Mouse (Mus musculus) forebrain, embryonic 14.5 days (tissue): ENCODE measurements at regions not wholly inside any gene's neighbourhood (a gene's known extent, or its start where the extent isn't known, plus 50 kb on each side); places are given as distances from the start of the nearest gene placed in this dataset.

ENCODE experiments used
- ATAC-seq: fragments of 200-750 bp; cut with Nextera tagmentation; 2 replicates; pipeline ENCODE4 v1.8.0; 2017; ENCODE audit warnings: mild to moderate bottlenecking, moderate library complexity
- DNase-seq: peaks from one replicate; pipeline ENCODE4 v3.0.0-alpha.2; 2015; ENCODE audit warnings: low spot score
- H3K27ac ChIP-seq: fragments of 300-500 bp; sonication (generic); 2 replicates; pipeline ENCODE4 v1.5.1; 2014; ENCODE audit warnings: low read depth, mild to moderate bottlenecking, control low read depth, low read length, moderate library complexity
- H3K27me3 ChIP-seq: fragments of 300-500 bp; sonication (generic); replicated peaks from 2 replicates; pipeline ENCODE4 v1.6.1; 2014; ENCODE audit warnings: low read length, control low read depth, mixed read lengths; ENCODE audit not compliant: control insufficient read depth, insufficient read depth
- H3K36me3 ChIP-seq: fragments of 300-500 bp; sonication (generic); 2 replicates; pipeline ENCODE4 v1.6.1; 2014; ENCODE audit warnings: low read length, control low read depth; ENCODE audit not compliant: control insufficient read depth, insufficient read depth
- H3K4me1 ChIP-seq: fragments of 300-500 bp; sonication (generic); 2 replicates; pipeline ENCODE4 v1.6.1; 2014; ENCODE audit warnings: antibody characterized with exemption, low read length, control low read depth; ENCODE audit not compliant: control insufficient read depth, insufficient read depth
- H3K4me2 ChIP-seq: fragments of 300-500 bp; sonication (generic); 2 replicates; pipeline ENCODE4 v1.6.1; 2014; ENCODE audit warnings: mild to moderate bottlenecking, control low read depth, low read length
- H3K4me3 ChIP-seq: fragments of 300-500 bp; sonication (generic); 2 replicates; pipeline ENCODE4 v1.5.1; 2014; ENCODE audit warnings: low read depth, low read length, control low read depth
- H3K9ac ChIP-seq: fragments of 300-500 bp; sonication (generic); 2 replicates; pipeline ENCODE4 v1.6.1; 2014; ENCODE audit warnings: mild to moderate bottlenecking, low read length, control low read depth, moderate library complexity
- H3K9me3 ChIP-seq: fragments of 300-500 bp; sonication (generic); replicated peaks from 2 replicates; pipeline ENCODE4 v1.6.1; 2016; ENCODE audit warnings: low read length, control low read depth, mixed read lengths; ENCODE audit not compliant: control insufficient read depth
- WGBS: fragments of 180-500 bp; shearing (Covaris S2); extraction: QIAGEN DNeasy Blood & Tissue Kit; methylation state at CpG from one replicate; pipeline ENCODE4 v1.1.7; 2014; 5-methylcytosine and 5-hydroxymethylcytosine counted together

GRCm38 (mm10) chr4:84019500-84020255 is 494.3 kb downstream of the Ccdc171 start:
- no peaks in the 10 kb centered on the region for H3K4me1 ChIP-seq
- no peak overlapping the region for H3K4me3 ChIP-seq
- H3K9me3 ChIP-seq = no peaks in the 10 kb centered on the region
- no peaks in the 10 kb centered on the region for H3K36me3 ChIP-seq
- no peaks in the 10 kb centered on the region for H3K27me3 ChIP-seq
- H3K9ac ChIP-seq = no peak overlapping the region
- 87% methylated on average over 14 of the region's 14 CpGs for WGBS
- no peak overlapping the region for H3K4me2 ChIP-seq
- DNase-seq (no peak), ATAC-seq (no peak)
- no peak overlapping the region for H3K27ac ChIP-seq

- 86% methylated on average over 1 of the region's 1 CpGs for WGBS
- H3K4me2 ChIP-seq = no peak overlapping the region
These were observed 495.3 kb downstream of the Ccdc171 start for GRCm38 (mm10) chr4:84020692-84021091.

GRCm38 (mm10) chr4:84022323-84022722 is 497.0 kb downstream of the Ccdc171 start:
- ATAC-seq = no peak

More at GRCm38 (mm10) chr4:84020692-84021091, 495.3 kb downstream of the Ccdc171 start:
- Histone ChIP-seq H3K9ac (no peak overlapping the region), H3K4me1 (no peaks in the 10 kb centered on the region), H3K27me3 (no peaks in the 10 kb centered on the region), H3K9me3 (no peaks in the 10 kb centered on the region), H3K27ac (no peak overlapping the region), H3K36me3 (no peaks in the 10 kb centered on the region), H3K4me3 (no peak overlapping the region)
- no peak for ATAC-seq
- no peak for DNase-seq

GRCm38 (mm10) chr4:84026144-84026543 is 500.8 kb downstream of the Ccdc171 start:
- no peaks in the 10 kb centered on the region for H3K9me3 ChIP-seq
- no peak overlapping the region for H3K9ac ChIP-seq
- no peaks in the 10 kb centered on the region for H3K27me3 ChIP-seq
- H3K36me3 ChIP-seq = no peaks in the 10 kb centered on the region
- H3K27ac ChIP-seq = no peak overlapping the region
- 59% methylated on average over 8 of the region's 8 CpGs for WGBS
- H3K4me1 ChIP-seq = peaks cover 4% of the 10 kb centered on the region; the same call in 1 of the 2 replicates
- DNase-seq (peak; percentile 42), ATAC-seq (no peak)
- no peak overlapping the region for H3K4me3 ChIP-seq
- H3K4me2 ChIP-seq = no peak overlapping the region

More at GRCm38 (mm10) chr4:84022323-84022722, 497.0 kb downstream of the Ccdc171 start:
- Histone ChIP-seq H3K9me3 (no peaks in the 10 kb centered on the region), H3K9ac (no peak overlapping the region), H3K36me3 (no peaks in the 10 kb centered on the region), H3K27me3 (no peaks in the 10 kb centered on the region), H3K4me2 (no peak overlapping the region), H3K4me1 (no peaks in the 10 kb centered on the region), H3K4me3 (no peak overlapping the region), H3K27ac (no peak overlapping the region)
- 87% methylated on average over 7 of the region's 7 CpGs for WGBS
- DNase-seq = no peak

- H3K4me1 ChIP-seq = peaks cover 15% of the 10 kb centered on the region
- H3K36me3 ChIP-seq = no peaks in the 10 kb centered on the region
- WGBS = 10% methylated on average over 5 of the region's 5 CpGs
- H3K4me2 ChIP-seq = no peak overlapping the region
- no peak overlapping the region for H3K4me3 ChIP-seq
- H3K9ac ChIP-seq = no peak overlapping the region
- no peaks in the 10 kb centered on the region for H3K27me3 ChIP-seq
- ATAC-seq = peak; percentile 33; the same call in 1 of the 2 replicates
- no peak overlapping the region for H3K27ac ChIP-seq
- DNase-seq = peak; percentile 58
- no peaks in the 10 kb centered on the region for H3K9me3 ChIP-seq
These were observed 502.8 kb downstream of the Ccdc171 start for GRCm38 (mm10) chr4:84028120-84028519.

GRCm38 (mm10) chr4:84030916-84031315 is 505.6 kb downstream of the Ccdc171 start:
- Histone ChIP-seq H3K4me2 (no peak overlapping the region), H3K36me3 (no peaks in the 10 kb centered on the region), H3K4me3 (no peak overlapping the region), H3K4me1 (peaks cover 17% of the 10 kb centered on the region), H3K9ac (no peak overlapping the region), H3K27ac (no peak overlapping the region), H3K9me3 (no peaks in the 10 kb centered on the region), H3K27me3 (no peaks in the 10 kb centered on the region)
- 91% methylated on average over 5 of the region's 5 CpGs for WGBS
- ATAC-seq = no peak
- DNase-seq = no peak

GRCm38 (mm10) chr4:84032505-84032904 is 507.2 kb downstream of the Ccdc171 start:
- Histone ChIP-seq H3K4me1 (peaks cover 17% of the 10 kb centered on the region), H3K27ac (peak overlapping the region; percentile 44; the same call in 1 of the 2 replicates), H3K4me2 (peak overlapping the region; percentile 29; the same call in 1 of the 2 replicates), H3K4me3 (no peak overlapping the region), H3K36me3 (no peaks in the 10 kb centered on the region), H3K9ac (peak overlapping the region; percentile 6; the same call in 1 of the 2 replicates), H3K27me3 (no peaks in the 10 kb centered on the region), H3K9me3 (no peaks in the 10 kb centered on the region)
- 9% methylated on average over 10 of the region's 10 CpGs for WGBS
- DNase-seq (peak; percentile 81), ATAC-seq (peak; percentile 88)

GRCm38 (mm10) chr4:84035347-84035746 is 510.0 kb downstream of the Ccdc171 start:
- Histone ChIP-seq H3K4me1 (peaks cover 13% of the 10 kb centered on the region), H3K36me3 (no peaks in the 10 kb centered on the region), H3K4me2 (no peak overlapping the region), H3K27ac (no peak overlapping the region), H3K9ac (no peak overlapping the region), H3K9me3 (no peaks in the 10 kb centered on the region), H3K27me3 (no peaks in the 10 kb centered on the region), H3K4me3 (no peak overlapping the region)
- ATAC-seq (no peak), DNase-seq (no peak)
- WGBS = 95% methylated on average over 1 of the region's 1 CpGs

- H3K4me1 ChIP-seq = peaks cover 7% of the 10 kb centered on the region; the same call in 1 of the 2 replicates
- no peak overlapping the region for H3K9ac ChIP-seq
- H3K4me3 ChIP-seq = no peak overlapping the region
- DNase-seq (no peak), ATAC-seq (no peak)
- H3K9me3 ChIP-seq = no peaks in the 10 kb centered on the region
- H3K27me3 ChIP-seq = no peaks in the 10 kb centered on the region
- no peaks in the 10 kb centered on the region for H3K36me3 ChIP-seq
- 83% methylated on average over 3 of the region's 3 CpGs for WGBS
- H3K4me2 ChIP-seq = no peak overlapping the region
- H3K27ac ChIP-seq = no peak overlapping the region
These were observed 512.2 kb downstream of the Ccdc171 start for GRCm38 (mm10) chr4:84037535-84037934.
